Comparison of ENCODE assay signal across 7 mouse cellular contexts in genomic region chr7:44467811-44468411, GRCm38 (mm10). TPM values are rescaled to one million over a fixed set of nuclear protein-coding genes. Genes with fewer than 3 reads are reported as not detected.
A peak's percentile ranks its signal among the peaks of the same experiment; 100 is the strongest.
DNase-seq lines count a peak whose midpoint lies in the region; ATAC-seq lines count a peak whose summit lies in the region.

Josd2 (plus strand) TSS chr7:44467980.

- peaks cover 16% of the 10 kb centered on the region for H3K27me3 ChIP-seq in embryonic facial prominence, embryonic 12.5 days
- peaks cover 14% of the 10 kb centered on the region for H3K27me3 ChIP-seq in limb, embryonic 11.5 days (ENCODE audit: control insufficient read depth, insufficient read depth, low read length)
- H3K27me3 ChIP-seq in midbrain, embryonic 14.5 days (ENCODE audit: control insufficient read depth, insufficient read depth, low read length), result no peaks in the 10 kb centered on the region

- WGBS in embryonic facial prominence, embryonic 12.5 days, result under 1% methylated on average over 42 of the region's 42 CpGs
- under 1% methylated on average over 42 of the region's 42 CpGs for WGBS in limb, embryonic 11.5 days
- under 1% methylated on average over 42 of the region's 42 CpGs for WGBS in midbrain, embryonic 14.5 days

- H3K4me1 ChIP-seq in embryonic facial prominence, embryonic 12.5 days, result peaks cover 11% of the 10 kb centered on the region
- H3K4me1 ChIP-seq in limb, embryonic 11.5 days (ENCODE audit: control insufficient read depth, insufficient read depth, low read length), result peaks cover 7% of the 10 kb centered on the region; the same call in 1 of the 2 replicates
- H3K4me1 ChIP-seq in midbrain, embryonic 14.5 days (ENCODE audit: control insufficient read depth, insufficient read depth, low read length), result peaks cover 44% of the 10 kb centered on the region

- H3K4me2 ChIP-seq in embryonic facial prominence, embryonic 12.5 days (replicated peaks), result peak within 1 kb of the TSS; percentile 71
- H3K4me2 ChIP-seq in limb, embryonic 11.5 days (ENCODE audit: low read depth, severe bottlenecking), result peak within 1 kb of the TSS; percentile 64
- H3K4me2 ChIP-seq in midbrain, embryonic 14.5 days (ENCODE audit: low read length), result peak within 1 kb of the TSS; percentile 76

- H3K36me3 ChIP-seq in embryonic facial prominence, embryonic 12.5 days, result 0 out of 2 replicates have a peak, but pooled peaks cover 7% of the 10 kb centered on the region
- H3K36me3 ChIP-seq in limb, embryonic 11.5 days (ENCODE audit: control insufficient read depth, insufficient read depth, low read length), result no peaks in the 10 kb centered on the region
- H3K36me3 ChIP-seq in midbrain, embryonic 14.5 days (ENCODE audit: control insufficient read depth, insufficient read depth, low read length), result peaks cover 18% of the 10 kb centered on the region

- no peaks in the 10 kb centered on the region for H3K9me3 ChIP-seq in embryonic facial prominence, embryonic 12.5 days
- H3K9me3 ChIP-seq in limb, embryonic 11.5 days (ENCODE audit: control insufficient read depth, low read length), result no peaks in the 10 kb centered on the region
- H3K9me3 ChIP-seq in midbrain, embryonic 14.5 days (ENCODE audit: control insufficient read depth, low read length), result no peaks in the 10 kb centered on the region

- H3K4me3 ChIP-seq in embryonic facial prominence, embryonic 12.5 days, result peak within 1 kb of the TSS; percentile 64
- H3K4me3 ChIP-seq in limb, embryonic 11.5 days (ENCODE audit: low read depth, low read length), result peak within 1 kb of the TSS; percentile 63
- peak within 1 kb of the TSS; percentile 46 for H3K4me3 ChIP-seq in midbrain, embryonic 14.5 days (replicated peaks; ENCODE audit: low read depth, low read length)

- peak within 1 kb of the TSS; percentile 61 for H3K27ac ChIP-seq in embryonic facial prominence, embryonic 12.5 days
- 0 out of 2 replicates have a peak within 1 kb of the TSS, but pooled peaks have one; percentile 66 for H3K27ac ChIP-seq in limb, embryonic 11.5 days (replicated peaks; ENCODE audit: low read depth, low read length)
- peak within 1 kb of the TSS; percentile 93 for H3K27ac ChIP-seq in midbrain, embryonic 14.5 days (replicated peaks; ENCODE audit: low read depth, low read length)

- peak; percentile 94 for ATAC-seq in embryonic facial prominence, embryonic 12.5 days (ENCODE audit: insufficient number of reproducible peaks, insufficient read depth, low FRiP score, low TSS enrichment)
- peak; percentile 95 for ATAC-seq in limb, embryonic 11.5 days (ENCODE audit: insufficient number of reproducible peaks, low FRiP score, low TSS enrichment, low read depth)
- ATAC-seq in midbrain, embryonic 14.5 days (ENCODE audit: low FRiP score, low TSS enrichment), result peak; percentile 91

- DNase-seq in adrenal gland, postnatal 25 days, result peak; percentile 88
- peak; percentile 100 for DNase-seq in heart, adult 11 months
- DNase-seq in kidney, adult 18-20 months, result peak; percentile 93
- peak; percentile 95 for DNase-seq in limb, embryonic 11.5 days (ENCODE audit: low spot score)
- DNase-seq in midbrain, embryonic 14.5 days, result peak; percentile 97
- DNase-seq in spleen, adult 18-20 months, result peak; percentile 77 to 83

- peak within 1 kb of the TSS; percentile 65 for H3K9ac ChIP-seq in embryonic facial prominence, embryonic 12.5 days
- H3K9ac ChIP-seq in limb, embryonic 11.5 days (ENCODE audit: low read length), result peak within 1 kb of the TSS; percentile 70
- H3K9ac ChIP-seq in midbrain, embryonic 14.5 days (replicated peaks; ENCODE audit: low read length), result peak within 1 kb of the TSS; percentile 64

RNA-seq across cellular contexts. Expression of gene Josd2, which starts in this region (rescaled TPM):
- 43.9 and 49.2 TPM in 2 replicates for total RNA-seq in adrenal gland, postnatal 25 days (2021)
- polyA plus RNA-seq in embryonic facial prominence, embryonic 12.5 days (2016; fragmentation: Nextera tagmentation; extraction: Ambion mirVana), result 80.4 and 85.6 TPM in 2 replicates
- polyA plus RNA-seq in limb, embryonic 11.5 days (2014; fragmentation: Nextera tagmentation; extraction: Ambion mirVana), result 64.4 and 65.4 TPM in 2 replicates
- 27.9 and 32.5 TPM in 2 replicates for polyA plus RNA-seq in midbrain, embryonic 14.5 days (2014; fragmentation: Nextera tagmentation; extraction: Ambion mirVana)

Comparison
In these comparisons a context has a peak if more than half of its experiments do, and no peak if none do; other contexts are left out.
1. Peak in every context shown above with its lines: DNase-seq, ATAC-seq, H3K4me3 ChIP-seq and H3K27ac ChIP-seq.